Mouse (Mus musculus): ENCODE measurements around the gene Cit.

DNA sequence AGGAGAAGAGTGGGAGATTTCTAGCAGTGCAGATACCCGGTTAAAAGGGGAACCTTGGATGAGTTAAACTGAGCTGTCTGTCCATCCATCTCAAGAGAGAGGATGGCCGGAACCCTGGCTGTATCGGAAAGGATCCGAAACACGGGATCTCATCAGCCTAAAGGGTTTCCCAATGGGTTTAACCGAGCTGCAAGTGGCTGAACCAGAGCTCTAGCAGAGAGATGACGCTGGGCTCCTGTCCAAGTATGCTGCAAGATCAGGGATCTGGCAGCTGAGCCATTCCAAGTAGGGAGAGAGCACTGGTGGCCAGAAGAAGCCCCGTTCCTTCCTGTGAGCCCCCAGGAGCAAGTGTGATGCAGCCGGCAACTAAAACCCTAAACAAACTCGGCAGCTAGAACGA, 64.0 kb downstream of the Cit start:
- TF ChIP-seq CTCF (IDR thresholded peaks at IDR 0.05; ENCODE audit: low read depth) (no peak), EP300 (optimal IDR thresholded peaks at IDR 0.05) (no peak)
